Mouse (Mus musculus) olfactory bulb, adult 2 months (tissue): Measurements from ENCODE around the gene Snx5.

Experiments used
- CTCF ChIP-seq: fragments of 200-500 bp; IDR thresholded peaks from 2 replicates; pipeline ENCODE4 v1.5.1; 2012; ENCODE audit warnings: low read depth, mild to moderate bottlenecking, low read length, moderate library complexity; ENCODE audit not compliant: insufficient read depth
- POLR2A ChIP-seq: fragments of 200-500 bp; IDR thresholded peaks from 2 replicates; pipeline ENCODE4 v1.6.1; 2012; ENCODE audit warnings: mild to moderate bottlenecking, low read depth, low read length, moderate library complexity; ENCODE audit not compliant: insufficient read depth

DNA sequence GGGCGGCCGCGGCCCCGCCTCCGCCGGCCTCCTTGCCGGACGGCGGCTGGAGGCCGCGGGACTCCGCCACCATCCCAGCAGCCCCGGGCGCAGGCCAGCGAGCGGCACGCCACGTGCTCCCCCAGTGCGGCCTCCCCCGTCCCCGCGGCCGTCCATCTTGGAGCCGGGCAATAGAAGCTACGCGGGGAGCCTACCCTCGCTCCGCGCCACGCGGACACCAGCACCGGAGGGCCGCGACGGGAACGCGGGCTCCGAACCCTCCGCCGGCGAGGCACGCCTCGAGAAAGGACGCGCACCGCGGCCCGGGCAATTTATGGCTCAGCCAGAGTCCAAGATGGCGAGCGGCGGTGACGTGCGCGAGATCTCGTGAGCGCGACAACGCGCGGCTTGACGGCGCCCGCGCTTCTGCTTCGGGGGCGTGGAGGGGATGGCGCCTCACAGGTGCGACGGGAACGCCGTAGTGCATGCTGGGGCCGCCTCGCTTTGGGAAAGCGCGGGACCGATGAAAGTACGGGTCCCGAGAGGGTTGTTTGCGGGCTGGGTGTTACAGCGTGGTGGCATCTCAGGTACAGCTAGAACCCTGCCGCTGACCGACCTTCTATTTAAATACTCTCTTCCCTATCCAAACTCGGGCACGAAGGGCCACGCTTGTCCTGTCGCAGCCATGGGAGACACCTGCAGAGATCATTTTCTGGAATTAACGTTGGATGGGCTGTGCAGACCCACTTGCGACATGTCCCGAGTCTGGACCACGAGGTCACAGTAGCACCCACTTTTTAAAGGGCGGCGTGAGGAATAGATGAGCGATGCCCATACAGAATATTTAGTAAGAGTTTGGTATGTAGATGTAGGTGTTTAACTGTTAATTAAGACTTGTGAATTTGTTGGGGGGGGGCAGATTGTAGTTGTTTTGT lies at the start of gene Snx5, which contains the start of gene Mgme1:
- TF ChIP-seq CTCF (no peak), POLR2A (peak; percentile 53; the same call in 1 of the 2 replicates)
